Mouse (Mus musculus) erythroid progenitor cell, adult 5-6 weeks (primary cell): ENCODE results near the gene Cd300ld3. TPM values are rescaled to one million over a fixed set of nuclear protein-coding genes. Genes with fewer than 3 reads are reported as not detected.

Experiments
- ATAC-seq: replicated peaks from 2 replicates; pipeline ENCODE4 v1.8.0; 2016; ENCODE audit warnings: moderate number of reproducible peaks, mild to moderate bottlenecking, moderate TSS enrichment, inconsistent platforms; ENCODE audit not compliant: poor library complexity, low FRiP score, severe bottlenecking
- total RNA-seq, 2 experiments: library from RNA; stranded (forward) in 1 of 2; stranded (reverse) in 1 of 2; fragments of 150-400 nt in 1 of 2; fragments of 186-747, 209-891 nt in 1 of 2; gene quantifications; 2 replicates each; pipeline versions ENCODE4 v1.2.3 to v1.2.4; 2015 to 2017; ENCODE audit warnings: low replicate concordance in 2 of 2

Cd300ld3 gene
- total RNA-seq (2015; ENCODE audit: low replicate concordance) (5.8 and 11.7 TPM in 2 replicates), total RNA-seq (2017; ENCODE audit: low replicate concordance) (4.1 and 5.7 TPM in 2 replicates)

DNA sequence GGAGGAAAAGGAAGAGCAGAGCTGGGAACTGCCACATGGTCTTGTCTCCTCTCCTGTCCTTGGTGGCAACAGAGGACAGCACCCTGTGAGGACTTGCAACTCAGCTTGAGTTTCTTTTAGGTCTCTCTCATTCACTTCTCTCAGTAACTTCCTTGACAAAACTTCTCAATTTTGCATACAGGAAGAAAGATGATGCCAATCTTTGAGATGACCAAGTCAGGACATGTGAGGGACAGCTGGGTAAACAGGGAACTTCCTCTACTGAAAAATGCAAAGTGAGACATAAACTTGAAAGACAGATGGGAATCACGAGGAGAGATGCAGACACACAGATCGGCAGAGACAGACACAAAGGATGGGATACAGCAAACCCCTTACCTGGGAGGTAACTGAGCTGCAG is at the start of gene Cd300ld3:
TSS of gene Cd300ld3 (minus strand) at position 151 of the 400 bp plus-strand sequence.
- ATAC-seq: no peak

DNA sequence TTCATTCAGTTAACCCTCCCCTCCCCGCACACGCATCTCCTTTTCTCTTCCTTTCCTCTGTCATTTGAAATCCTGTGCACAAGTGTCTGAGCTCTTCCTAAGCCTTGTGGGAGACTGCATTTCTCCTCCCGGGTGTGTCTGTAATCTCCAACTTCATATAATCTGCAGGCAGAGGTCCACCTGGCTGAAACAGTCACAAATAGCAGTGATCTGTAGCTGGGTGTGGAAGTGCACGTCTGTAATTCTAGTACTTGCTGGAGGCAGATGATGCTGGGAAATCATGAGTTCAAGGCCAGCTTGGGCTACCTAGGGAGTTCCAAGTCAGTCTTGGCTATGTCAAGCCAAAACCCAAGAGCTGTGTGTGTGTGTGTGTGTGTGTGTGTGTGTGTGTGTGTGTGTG is 43.9 kb upstream of the Cd300ld3 start:
- no peak for ATAC-seq

DNA sequence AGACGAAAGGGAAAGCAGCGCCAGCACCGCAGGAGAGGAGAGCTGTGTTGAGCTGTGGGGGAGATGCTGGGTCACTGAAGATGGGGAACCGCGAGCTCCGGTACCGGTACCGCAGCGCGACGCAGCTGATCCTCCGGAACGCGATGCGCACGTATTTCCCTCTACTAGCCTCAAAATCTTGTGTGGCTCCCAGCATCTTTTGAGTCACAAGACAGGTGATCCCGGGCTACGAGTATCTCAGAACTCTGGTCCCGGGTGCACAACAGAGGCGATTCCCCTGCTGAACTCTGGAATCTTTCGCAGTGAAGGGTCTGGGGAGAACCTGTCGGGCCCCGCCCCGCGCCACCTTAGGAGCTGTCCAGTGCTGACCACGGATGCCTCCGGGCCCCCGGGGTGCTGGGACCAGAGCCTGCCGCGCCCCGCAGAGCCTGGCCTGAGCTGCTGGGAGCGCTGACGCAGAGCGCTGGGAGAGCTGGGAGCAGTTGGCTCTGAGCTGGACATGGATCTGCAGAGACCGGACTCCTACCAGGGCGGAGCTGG is 43.2 kb upstream of the Cd300ld3 start, which contains the start of gene Rab37:
TSS of gene Rab37 (plus strand) at position 70 of the 540 bp plus-strand sequence.
- ATAC-seq: no peak

DNA sequence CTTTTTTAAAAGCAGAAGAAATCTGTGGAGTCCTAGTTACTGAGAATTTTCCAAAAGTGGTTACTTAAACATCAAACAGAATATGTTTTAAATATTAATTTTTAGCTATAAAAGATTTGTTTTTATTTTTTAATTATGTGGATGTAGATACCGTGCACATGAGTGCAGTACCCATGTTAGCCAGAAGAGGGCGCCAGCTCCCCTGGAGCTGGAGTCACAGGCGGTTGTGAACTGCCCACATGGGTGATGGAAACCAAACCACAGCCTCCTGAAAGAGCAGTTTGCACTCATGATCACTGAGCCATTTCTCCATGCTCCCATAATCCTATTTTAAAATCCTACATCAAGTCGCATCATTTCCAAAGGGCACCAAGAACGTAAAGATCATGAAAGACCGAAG is 41.6 kb upstream of the Cd300ld3 start:
- no peak for ATAC-seq

DNA sequence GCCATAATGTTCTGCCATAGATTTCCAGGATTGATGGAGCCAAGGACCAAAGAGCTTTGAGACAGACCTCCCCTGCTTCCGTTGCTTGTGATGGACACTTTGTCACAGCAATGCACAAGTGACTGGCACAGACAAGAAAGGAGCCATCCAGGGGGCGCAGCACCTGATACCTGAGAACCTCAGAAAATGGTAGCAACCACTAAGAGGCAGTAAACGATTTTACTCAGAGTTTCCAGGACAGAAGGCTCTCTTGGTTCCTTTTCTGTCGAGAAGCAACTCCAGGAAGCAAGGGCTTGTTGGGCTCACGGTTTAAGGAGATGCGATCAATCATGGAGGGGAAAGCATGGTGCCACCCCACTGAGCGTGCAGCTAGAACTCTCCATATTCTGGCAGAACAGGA is 38.0 kb upstream of the Cd300ld3 start:
- ATAC-seq: no peak

DNA sequence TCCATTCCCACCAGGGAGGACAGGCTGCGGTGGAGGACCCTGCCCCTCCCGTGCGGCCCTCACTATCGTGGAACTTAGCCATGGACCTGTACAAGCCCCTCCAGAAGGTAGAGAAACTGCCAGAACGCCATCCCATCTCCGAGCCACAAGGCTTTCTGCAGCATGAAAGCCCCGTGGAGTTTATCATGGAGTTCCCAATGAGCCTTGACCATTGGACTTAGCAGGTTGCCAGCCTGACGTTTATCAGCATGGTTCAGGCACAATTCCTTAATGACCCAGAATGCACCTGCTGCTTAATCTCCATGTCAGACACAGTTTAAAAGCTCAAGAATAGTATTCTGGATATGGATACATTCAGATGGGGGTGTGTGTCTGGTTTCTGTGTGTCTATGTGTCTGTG is 36.9 kb upstream of the Cd300ld3 start:
- no peak for ATAC-seq

DNA sequence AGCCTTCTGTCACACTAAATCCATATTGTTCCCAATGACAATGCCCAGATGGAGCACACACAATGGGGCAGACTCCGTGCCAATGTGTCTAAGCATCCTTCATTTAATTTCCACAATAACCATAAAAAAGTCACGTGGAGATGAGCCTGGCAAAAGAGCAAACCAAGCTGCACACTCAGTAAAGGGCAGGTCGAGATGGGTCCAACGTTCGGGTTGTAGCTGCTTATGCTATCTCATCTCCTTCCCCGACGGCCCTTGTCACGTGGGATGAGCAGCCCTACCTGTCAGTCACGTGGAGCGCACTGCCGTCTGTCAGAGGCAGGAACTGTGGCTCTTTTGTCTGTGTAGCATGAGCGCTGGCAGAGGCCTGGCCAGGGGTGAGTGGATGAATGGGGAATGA is 36.4 kb upstream of the Cd300ld3 start:
- no peak for ATAC-seq

DNA sequence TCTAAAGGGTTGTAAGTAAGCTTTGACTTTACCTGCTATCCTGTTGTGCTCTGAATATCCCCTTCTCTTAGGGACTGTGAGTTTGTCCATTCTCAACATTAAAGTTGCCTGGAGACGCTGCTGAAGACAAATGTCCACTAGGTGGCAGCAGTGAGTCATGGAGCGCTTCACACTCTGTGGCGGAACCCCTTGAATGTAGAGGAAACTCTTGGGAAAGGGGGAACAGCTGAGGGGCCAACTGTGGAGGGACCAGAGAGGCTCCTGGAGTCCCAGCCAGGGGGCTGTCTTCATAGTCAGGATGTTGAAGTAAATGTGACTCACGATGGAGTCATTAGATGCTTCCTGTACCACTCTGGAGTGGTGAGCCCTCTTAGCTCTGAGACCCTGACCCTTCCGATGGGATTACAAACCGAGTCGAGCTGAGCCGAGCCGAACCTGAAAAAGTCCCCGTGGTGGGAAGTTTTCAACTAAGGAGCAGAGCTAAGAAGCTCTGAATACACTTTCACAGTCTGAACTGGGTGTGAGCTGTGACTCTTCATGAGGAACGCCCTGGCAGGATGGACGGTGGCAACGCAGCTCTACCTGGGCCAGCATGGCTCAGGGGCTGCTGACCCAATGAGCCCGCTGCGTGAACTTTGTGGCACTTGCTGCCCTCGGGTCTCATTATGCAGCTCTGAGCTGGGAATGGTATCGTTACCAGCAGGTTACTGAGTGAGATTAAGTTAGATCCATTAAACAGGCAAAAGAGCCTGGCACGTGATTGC is 35.3 kb upstream of the Cd300ld3 start:
- peak; percentile 59; the same call in 1 of the 2 replicates for ATAC-seq

DNA sequence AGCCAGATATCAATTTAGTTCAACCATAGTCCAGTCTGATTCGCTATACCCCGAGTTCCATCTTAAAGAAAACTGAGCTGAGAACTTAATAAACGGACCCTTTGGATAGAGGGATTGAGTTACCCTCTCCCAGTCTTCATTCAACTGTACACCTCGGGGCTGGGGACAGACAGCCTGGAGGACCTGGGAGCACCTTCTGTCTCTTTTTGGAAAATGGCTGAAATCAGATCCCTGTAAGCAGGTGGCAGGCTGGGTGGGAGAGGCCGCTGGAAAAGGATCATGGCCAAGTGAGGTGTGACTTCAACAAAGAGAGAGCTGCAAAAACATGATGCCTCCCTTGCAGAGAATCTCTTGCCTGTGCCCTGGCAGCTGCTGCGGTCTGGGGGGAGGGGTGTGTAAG is 34.0 kb upstream of the Cd300ld3 start:
- no peak for ATAC-seq

DNA sequence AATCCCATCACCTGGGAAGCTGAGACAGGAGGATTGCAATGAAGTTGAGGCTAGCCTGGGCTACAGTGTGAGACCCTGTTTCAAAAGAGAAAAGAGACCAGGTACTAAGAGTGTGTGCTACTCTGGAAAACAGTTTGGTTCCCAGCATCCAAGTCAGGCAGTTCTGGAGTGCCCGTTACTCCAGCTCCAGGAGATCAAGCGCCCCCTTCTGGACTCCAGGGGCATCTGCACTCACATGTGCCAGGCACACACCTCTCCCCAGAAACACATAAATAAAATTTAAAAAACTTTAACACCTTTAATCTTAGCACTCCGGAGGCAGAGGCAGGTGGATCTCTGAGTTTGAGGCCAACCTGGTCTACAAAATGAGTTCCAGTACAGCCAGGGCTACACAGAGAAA is 33.2 kb upstream of the Cd300ld3 start:
- no peak for ATAC-seq

DNA sequence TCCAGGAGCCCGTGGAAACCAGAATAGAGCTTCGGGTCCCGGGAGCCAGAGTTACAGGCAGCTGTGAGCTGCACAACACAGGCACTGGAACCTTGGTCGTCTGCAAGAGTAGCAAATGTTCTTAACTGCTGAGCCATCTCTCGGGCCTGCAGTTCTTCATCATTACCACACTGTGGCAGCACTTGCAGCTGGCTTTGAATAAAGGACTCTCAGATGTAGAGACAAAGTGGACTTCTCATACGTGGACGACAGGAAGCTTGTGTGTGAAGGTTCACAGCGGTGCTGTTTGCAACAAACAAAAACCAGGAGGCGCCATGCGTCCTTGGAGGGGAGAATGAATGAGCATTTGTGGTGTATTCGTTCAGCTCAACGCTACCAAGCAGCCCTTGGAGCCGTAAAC is 32.7 kb upstream of the Cd300ld3 start:
- 0 out of 2 replicates have a peak, but pooled peaks have one; percentile 15 for ATAC-seq

DNA sequence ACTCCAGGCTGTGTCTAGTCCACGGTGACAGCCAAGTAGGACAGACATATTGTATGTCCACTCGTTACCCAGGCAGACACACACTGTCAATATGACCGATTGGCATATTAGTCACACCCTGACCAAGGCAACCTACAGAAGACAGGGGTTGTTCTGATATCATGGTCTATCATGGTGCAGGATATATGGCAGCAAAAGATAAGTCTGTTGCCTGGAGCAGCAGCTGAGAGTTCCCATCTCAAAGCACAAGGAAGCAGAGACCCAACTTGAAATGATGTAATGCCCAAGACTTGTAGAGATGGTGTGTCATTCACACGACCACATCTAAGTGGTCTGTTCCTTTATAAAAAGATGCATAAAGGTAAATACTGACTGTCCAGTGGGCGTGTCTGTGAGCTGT is 30.5 kb upstream of the Cd300ld3 start:
- no peak for ATAC-seq

DNA sequence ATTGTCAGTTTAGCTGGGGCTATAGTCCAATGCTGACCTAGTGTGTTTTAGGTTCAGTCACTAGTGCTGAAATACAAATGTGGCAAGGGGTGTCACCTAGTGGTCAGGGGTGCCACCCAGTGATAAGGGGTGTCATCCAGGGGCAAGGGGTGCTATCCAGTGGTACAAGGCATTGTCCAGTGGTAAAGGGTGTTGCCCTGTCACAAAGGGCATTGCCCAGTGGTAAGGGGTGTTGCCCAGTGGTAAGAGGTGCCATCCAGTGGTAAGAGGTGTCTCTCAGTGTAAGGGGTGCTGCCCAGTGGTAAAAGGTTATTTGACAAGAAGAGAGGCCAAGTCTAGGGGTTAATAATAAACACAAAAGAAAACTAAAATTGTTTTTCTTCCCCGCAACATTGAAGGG is 29.2 kb upstream of the Cd300ld3 start:
- ATAC-seq: no peak

DNA sequence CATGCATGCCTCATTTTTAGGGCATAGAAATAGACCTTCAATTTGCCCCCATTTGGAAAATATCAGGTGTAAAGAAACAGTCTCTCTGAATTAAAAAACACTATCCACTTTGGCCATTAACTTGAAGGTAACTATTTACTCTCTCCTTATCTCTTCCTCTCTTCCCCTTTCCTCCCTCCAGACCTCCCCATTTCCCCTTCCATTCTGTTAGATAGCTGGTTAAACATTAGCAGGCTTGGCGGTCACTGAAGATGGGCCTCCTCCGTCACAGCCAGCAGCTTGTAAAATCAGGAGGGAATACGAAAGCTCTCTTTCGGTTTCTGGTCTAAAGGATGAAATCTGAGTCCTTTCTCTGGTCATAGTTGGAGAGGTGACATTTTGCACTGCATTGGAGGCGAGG is 27.6 kb upstream of the Cd300ld3 start:
- no peak for ATAC-seq

DNA sequence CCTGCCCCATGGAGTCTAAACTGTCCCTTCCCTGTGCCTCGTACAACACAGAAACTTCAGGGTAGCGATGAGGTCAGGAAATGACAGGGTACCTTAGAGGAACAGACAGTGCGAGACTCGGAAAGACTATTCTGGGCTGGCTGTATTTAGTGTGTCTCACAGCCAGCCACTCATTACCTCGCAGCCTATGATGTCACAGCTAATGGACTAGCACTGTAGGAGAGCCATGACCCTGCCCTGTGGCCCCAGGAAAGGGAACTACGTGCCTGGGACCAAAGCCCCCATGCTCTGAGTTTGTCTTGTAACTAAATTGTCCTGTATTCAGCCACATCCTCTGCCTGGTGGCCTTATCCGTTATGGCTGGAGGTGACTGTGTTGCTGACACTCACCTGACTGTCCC is 27.2 kb upstream of the Cd300ld3 start:
- ATAC-seq: no peak

DNA sequence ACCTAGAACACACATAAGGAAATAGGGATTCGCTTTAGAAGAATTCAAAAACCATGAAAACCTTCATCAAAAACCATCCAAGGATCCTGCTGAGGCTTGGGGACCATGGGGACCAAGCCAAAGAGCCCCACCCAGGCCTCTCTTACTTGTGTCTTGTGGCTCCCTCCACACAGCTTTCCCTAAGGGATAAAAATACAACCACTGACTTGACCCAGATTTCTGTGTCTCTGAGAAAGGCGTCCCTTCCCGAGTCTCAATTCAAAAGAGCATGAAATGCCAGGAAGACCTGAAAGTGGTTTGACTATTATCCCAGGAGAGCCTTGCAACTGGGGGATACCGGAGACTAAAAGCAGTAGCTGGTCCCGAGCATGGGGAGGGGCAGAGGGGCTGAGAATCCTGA is 24.8 kb upstream of the Cd300ld3 start:
- ATAC-seq: no peak

DNA sequence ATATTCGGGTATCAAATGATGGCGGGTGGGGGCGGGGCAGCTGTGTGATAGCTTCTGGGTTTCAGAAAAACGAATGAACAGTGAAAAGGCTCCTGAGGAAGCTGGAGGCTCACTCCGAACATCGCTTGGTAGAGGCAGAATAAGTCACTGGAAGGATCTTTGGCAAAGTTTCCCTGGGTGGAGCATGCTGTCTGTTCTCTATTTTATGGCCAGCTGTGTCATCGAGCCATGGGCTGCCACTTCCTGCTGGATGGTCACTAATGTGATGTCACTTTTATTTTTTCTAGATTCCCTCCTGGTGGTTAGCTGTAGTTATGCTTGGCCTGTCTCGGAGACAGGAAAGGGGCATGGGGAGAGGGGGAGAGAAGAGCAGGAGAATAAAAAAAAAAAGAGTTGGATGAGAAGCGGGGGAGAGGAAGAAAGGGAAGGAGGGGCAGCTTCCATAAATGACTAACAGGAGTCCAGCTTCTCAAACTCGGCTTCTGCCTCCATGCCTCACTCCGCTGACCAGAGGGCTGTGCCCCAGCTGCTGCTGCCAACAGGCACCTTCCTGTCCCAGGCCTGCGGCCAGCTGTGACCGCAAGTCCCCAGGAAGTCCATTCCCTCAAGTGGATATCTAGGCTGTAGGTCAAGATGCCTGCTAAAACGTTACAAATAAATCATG is 23.6 kb upstream of the Cd300ld3 start:
- no peak for ATAC-seq

DNA sequence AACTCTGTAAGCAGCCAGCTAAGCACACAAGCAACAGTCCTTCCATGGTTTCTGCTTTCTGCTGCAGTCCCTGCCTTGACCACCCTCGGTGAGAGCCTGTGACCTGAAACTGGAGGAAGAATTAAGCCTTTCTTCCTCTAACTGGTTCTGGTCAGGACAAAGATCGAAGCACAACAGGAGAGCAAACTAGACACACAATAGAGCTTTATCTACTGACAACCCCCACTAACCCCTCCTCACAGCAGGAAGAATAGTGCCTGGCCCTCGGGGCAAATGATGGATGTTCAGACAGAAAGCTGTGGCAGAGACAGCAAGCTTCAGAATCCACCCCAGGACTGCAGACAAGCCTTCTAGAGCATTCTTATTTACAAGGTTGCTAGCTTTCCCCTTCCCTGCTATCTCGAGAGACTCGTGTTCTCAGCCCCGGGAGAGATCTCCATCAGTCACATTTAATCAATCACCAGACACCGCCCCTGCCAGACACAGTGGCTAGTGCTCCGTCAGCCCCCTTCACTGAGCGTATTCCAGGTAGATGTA is 22.9 kb upstream of the Cd300ld3 start:
- ATAC-seq: no peak

DNA sequence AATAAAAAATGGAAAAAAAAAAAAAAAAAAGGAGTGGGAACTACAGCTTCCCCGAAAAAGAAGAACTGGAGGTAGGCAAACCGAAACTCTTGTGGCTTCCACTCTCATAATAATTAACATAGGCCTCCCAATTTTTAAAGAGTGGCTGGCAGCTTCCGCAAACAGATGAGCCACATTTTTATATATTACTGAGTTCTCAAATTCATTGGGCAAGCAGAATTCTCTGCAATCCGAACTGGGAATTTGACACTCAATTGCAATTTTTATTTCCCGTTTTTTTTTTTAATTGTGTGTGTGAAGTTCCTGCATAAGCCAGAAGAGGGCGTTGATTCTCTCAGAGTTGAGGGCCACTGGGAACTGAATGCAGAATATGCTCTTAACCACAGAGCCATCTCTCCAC is 18.6 kb upstream of the Cd300ld3 start:
- no peak for ATAC-seq

DNA sequence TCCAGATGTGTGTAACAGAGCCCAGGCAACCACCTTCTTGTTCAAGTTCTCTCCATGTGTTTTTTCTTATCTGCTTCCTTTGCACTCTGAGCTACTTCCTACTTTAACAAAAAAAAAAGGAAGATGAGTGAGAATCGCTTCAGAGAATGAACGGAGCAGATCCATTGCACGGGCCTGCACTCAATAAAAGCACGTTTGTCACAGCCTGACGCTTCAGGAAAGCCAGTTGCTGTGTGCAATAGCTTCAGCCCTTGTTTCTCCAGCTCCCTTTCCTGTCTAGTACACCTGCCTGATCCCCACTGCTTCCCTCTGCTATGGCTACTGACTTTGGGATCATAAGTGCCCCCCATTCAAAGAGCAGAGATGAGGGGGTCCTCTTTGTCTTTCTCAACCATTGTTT is 13.9 kb upstream of the Cd300ld3 start, which contains the start of gene Cd300e:
TSS of gene Cd300e (minus strand) at position 101 of the 400 bp plus-strand sequence.
- no peak for ATAC-seq

DNA sequence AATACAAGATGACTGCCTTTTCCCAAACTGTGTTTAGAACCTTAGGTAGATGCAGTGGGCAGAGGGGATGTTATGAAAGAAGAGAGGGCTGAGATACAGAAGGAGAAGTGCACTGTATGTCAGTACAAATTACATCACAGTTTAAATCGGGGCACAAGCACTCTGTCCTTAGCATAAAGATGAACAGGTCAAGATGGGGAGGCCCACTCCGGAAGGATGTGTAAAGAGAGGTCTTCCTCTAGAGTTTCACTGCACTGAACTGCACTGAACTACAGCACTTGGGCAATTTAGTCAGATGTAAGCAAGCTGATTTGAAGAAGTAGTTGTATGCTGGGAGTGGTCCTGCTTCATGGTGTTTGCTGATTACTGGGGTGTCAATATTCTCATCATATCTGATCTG is 11.6 kb upstream of the Cd300ld3 start:
- no peak for ATAC-seq
